Mouse (Mus musculus) right cerebral cortex, postnatal 14 days (tissue): ENCODE data around the gene Pdia6.

ENCODE experiments used
- DNase-seq: peaks from one replicate; pipeline ENCODE4 v3.0.0; 2022

Pdia6 gene

DNA sequence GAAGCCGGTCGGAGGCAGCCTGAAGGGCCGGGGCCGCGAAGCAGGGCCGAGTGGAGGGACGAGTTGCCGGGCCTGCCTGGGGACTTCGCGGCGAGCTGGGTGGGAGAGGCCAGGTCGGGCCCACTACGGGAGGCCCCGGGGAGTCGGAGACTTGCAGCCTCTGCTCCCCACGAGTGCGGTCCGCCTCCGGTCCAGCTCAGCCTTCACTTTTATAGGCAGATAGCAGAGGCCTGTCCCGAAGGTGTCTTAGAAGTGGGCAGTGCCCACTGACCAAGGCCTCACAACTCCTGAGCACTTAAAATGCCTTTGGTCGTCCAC is 287 bp downstream of the Pdia6 start:
- no peak for DNase-seq

DNA sequence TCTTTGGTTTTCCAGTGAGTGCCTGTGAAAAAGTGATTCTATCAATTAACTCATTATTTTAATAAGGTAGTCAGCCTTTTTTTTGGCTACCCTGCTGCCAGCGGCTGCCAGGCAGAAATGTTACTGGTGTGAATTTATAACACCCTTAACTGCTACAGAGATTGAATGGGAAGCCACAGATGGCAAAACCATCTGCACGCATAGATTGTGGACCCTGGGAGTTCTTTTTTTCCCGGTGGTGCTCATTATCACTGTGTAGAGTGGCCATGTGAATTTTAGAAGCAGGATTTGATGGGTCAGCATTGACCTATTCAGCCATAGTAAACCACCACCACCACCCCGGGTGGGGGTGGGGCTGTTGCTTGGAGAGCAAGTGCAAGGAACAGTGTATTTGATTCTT is 971 bp downstream of the Pdia6 start:
- no peak for DNase-seq

DNA sequence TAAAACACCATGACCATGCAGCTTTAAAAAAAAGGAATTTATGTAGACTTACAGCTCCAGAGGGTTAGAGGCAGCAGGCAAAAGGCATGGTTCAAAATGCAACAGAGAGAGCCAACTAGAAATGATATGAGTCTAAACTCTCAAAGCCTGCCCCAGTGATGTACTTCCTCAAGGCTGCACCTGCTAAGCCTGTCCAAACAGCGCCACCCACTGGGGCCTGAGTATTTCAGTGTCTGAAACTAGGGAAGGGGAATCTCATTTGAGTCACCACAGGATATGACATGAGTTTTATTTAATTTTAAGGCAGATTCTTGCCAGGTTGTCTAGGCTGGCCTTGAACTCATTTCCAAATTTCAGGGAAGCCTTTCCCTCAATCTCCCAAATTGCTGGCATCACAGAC is 4.9 kb downstream of the Pdia6 start:
- peak; percentile 73 for DNase-seq

DNA sequence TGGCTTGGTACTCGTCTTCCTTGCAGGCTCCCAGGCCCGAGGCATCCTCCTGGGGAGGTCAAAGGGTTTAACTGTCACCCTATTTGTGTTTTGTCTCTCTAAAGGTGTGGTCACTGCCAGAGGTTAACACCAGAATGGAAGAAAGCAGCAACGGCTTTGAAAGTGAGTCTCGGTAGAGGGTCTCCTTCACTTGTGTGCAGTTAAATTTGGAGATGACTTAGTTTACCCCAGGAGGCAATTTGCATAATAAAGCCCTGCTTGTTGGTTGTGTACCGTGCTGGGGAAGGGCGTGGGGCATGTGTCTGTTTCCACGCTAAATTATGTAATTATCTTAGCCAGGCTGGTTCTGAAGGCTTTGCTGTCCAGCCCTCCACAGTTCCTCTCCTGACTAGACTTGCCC is 7.5 kb downstream of the Pdia6 start:
- DNase-seq = no peak

DNA sequence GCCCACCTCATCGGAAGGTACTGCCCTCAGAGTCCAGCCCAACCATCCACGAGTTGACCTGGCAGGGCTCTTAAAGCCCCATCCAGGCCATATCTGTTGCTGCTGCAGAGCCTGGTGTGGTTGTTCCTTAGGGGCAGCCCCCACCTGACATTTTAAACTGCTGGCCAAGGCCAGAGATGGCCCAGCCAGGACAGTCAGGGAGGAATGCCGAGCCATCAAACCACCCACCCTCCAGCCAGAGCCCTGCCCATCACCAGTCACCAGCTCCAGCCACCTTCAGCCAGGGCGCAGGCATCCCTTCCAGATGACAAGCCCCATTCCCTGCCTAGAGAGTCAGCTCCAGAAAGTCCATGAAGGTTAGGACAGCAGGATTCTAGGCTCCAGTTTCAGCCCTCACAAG is 22.2 kb downstream of the Pdia6 start:
- no peak for DNase-seq

DNA sequence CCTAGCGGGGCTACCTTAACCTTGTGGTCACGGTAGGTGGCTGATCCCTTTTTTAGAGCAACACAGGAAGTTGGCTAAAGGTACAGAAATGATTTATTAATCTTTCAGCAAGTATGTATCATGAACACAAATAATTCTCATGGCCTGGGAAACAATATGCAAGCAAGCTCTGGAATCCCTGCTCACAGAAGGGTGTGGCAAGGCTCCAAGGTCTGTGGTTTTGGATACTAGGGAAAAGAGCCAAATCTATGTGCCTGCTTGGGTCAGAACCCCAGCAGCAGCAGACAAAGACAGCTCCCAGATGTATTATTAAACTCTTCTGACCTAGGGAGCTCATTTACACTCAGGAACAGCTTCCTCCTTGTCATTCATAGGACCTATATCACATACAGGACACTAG is 22.7 kb downstream of the Pdia6 start:
- no peak for DNase-seq

DNA sequence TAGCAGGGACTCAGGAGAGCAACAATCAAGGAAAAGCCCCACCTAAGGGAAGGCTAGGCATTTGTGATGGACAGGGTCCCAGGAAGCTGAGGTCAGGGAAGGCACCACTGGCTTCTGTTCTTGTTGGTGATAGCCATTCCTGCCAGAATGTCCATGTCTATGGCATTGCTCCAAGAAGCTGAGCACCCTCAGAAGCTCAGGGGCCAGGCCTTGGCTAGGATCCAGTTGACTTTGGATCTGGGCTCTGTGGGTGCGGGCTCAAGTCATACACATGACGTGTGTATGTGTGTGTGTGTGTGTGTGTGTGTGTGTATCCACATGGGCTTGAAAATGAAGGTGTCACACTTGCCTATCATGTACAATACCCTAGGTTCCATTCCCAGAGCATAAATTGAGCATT is 23.6 kb downstream of the Pdia6 start:
- no peak for DNase-seq

DNA sequence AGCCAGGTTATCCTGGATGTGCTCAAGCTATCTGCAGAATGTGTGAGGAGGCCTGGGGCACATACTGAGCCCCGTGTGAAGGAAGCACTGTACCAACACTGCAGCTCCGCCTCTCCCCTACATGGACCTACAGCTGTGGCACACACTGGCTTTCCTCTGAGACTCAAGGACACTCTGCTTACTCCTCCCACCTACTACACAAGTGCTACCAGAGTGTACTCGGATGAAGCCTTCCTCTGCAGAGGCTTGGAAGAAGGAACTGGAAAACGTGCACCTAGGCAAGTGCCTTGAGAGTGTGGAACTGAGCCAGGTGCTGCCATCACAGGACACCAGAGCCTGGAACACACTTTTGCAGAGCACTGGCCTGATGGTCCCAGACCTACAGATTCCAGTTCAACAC is 24.2 kb downstream of the Pdia6 start:
- no peak for DNase-seq

DNA sequence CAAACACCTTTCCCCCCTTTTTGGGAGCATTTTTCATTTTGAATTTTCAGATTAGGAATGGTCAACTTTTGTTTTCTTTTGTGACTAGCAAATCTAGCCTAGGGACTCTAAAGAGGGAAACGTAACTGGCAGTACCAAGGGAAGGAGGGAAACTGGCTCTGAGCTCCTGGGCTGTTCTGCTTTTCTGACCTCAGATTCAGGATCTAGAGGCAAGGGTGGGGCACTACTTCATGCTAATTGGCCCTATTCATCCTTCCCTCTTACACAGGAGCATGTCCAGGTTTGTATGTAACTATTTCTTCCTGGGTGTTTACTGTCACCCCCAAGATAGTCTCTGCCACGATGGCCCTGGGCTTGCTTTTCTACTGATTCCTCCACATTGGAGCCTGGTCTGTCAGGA is 30.6 kb downstream of the Pdia6 start:
- DNase-seq = no peak

DNA sequence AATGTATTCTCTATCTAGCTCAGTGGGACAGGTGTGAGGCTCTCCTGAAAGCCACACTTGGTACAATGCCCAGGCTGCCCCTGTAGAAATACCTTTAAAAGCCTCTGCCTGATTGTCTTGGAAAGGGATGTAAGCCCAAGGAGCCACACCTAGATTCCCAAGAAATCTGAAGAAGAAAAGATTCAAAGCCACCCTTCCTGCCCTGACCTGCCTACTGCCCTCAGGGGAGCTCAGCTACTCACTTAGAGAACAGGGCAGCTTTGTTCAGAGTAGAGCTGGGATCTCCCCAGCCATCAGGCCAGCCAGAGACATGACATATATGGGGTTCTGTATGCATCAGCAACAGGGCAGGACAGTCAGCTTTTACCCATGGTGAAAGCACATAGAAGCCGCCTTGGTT is 33.6 kb downstream of the Pdia6 start:
- no peak for DNase-seq

DNA sequence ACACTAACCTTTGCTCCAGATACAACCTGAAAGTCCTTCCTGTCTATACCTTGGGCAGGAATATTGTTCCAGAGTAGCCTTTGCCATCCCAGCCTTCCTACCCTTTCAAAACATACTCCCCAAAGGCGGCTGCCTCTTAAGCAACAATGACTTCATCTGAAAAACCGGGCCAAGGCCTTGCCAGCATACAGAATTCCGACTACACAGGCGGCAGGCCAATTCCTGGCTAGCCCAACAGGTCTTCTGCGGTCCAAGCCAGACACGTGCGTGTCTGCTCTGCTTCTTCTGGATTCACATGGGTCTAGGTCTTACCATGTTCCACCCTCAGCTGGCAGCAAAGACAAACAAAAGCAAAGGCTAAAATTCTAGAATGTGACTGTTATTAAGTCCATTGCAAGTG is 39.1 kb downstream of the Pdia6 start:
- DNase-seq = no peak

DNA sequence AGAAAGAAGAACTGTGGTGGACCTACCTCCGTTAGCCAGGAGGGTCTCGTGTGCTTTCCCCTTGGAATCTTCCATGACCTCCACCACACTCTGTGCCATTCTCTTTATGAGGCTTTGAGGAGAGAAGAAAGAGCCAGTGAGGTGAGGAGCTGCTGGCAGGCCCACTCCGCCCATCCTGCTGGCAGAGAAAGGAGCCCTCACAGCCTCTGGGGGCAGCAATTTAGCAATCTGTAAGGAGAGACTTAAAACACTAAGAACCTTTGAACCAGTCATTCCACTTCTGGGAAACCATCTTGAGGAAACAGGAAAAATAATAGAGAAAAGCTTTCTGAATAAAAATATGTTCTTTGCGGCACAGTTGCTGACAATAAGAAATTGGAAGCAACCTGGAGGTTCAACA is 41.9 kb downstream of the Pdia6 start:
- no peak for DNase-seq

DNA sequence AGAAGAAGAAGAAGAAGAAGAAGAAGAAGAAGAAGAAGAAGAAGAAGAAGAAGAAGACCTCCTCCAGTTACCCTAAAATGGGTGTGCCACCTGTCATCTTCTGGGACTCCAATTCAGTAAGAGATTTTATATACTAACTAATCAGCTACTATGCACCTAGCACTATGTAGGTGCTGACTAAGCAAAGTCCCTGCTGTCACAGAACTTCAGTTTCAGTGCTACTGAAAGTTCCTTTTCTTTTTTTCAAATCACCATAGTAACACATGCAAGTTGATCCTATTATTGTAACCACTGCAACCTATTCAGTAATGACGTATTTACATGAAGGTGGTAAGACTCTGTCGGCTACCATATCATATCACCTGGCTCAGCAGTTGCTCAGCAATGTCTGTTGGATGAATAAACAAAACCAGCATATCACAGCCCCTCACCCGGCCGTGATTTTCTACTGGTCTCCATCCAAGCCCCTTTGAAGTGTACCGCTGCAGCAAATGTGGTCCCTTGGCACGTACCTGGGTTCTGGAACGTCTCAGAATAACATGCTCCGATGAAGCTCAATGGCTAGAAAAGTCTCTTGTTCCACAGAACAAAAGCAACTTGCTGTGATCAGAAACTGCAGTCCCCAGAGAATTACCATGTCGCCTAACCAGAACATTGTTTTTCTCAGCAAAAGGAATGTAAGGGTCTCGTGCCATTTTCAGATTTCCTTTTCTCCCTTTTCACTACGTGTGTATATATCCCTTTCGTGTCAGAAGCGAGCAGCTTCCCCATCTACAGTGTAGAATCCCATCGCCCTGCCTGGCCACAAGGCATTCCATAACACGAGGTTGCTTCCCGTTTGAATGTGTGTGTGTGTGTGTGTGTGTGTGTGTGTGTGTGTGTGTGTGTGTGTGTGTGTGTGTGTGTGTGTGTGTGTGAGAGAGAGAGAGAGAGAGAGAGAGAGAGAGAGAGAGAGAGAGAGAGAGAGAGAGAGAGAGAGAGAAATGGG is 44.8 kb downstream of the Pdia6 start:
- no peak for DNase-seq

DNA sequence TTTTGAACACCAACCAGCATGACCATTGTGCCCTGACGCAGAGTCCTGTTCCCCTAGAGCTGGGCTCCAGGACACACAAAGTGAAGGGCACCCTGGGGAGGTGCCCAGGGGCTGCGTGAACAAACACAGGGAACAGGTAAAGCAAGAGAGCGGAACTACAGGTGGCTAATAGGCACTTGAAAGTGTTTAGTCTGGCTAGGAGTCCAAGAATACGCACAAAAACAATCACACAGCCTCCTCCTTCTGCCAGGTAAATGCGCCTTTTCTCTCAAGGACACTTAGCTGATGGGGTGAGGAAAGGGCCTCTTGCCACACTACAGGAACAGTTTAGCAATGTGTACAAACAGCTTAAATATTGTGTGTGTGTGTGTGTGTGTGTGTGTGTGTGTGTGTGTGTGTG is 49.8 kb downstream of the Pdia6 start:
- DNase-seq = no peak

DNA sequence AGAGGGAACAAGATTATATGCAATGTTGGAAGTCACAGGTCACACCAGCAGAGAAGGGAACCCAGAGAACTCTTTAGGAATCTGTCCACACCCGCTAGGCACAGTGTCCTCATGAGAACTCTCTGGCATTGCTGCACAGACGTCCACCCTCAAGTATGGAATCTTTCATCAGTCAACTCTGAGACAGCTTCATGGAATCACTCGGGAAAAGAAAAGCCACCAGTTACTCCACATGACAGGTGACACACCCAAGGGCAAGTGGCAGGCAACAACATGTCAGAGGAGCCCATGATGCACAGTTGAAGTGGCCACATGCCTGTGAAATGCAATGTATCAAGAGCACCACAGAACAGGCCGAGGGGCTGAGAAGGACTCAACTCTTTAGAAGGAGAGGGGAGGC is 51.6 kb downstream of the Pdia6 start:
- DNase-seq = no peak

DNA sequence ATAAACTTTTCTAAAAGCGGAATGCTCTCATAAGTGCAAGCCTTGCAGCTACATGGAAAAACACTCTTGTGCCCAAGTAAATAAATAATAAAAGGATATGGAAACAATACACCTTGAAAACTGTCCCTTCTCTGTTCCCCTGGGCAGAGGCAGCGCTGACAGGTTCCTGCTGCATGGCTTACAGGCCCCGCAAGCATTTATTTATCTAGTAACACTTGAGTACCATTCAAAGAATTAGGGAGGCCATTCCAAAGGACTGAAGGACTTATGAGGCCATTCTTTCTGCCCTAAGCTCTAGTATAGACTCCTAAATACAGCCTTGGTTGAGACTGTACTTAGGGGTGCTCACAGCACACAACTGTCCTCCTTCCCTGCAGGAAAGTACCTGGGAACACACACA is 52.1 kb downstream of the Pdia6 start:
- no peak for DNase-seq

DNA sequence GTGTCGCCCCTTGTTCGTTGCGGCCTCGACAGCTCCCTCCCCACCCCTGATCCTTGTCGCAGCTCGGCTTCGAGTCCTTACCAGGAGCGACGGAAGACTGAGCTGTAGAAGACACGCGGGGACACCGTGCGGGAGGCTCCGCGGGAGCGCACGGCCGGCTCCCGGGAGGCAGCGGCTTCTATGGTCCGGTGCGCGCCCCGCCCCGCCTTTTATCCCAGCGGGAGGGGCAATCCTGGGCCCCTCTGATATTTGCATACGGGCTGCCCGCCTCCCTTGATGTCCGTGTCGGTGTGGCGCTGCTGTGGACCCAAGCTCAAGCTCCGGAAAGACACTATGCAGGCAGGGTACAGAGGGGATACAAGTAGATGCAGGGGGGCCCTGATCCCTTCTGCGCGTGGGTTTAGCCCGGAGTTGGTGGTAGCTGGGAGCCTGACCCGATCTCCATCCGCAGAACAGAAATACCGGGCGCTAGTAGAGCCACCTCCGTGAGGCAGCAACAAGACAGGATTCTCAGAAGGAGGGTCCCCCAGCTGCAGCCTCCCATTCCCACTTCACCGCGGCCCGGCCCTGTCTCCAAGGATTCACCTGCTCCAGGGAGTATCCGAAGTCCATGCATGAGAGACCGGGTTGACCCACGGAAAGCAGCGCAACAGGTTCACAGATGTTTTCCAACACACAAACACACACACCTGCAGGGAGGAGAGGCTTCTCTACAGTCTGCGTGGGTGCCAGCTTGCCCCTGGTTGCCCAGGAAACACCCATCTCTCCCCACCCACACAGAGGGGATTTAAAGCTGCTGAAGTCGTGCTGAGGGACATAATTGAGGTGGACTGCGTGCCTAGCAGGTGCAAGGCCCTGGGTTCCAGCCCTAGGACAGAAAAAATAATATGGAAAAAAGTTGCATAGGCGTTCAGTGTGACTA is 58.5 kb downstream of the Pdia6 start:
- peak; percentile 24 for DNase-seq

DNA sequence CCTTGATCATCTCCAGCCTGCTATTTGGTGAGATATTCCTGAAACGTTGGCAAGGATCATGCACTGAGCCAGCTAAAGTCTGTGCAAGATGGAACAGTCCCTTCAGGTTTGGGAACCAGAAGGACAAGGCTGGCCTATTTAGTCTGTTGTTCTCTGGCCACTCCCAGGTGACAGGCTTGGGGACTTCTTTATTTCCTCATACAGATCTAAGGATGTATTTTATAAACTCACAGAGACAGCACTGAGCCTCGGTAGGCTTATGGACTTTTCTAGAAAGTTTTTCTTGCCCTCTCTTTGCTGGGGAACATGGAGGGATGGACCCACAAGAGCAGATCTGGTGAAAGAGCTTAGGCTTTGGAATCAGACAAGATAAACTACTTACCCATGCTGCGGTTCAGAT is 62.9 kb downstream of the Pdia6 start, which contains the start of gene Atp6v1c2:
TSS of gene Atp6v1c2 (minus strand) at position 101 of the 400 bp plus-strand sequence.
- no peak for DNase-seq

DNA sequence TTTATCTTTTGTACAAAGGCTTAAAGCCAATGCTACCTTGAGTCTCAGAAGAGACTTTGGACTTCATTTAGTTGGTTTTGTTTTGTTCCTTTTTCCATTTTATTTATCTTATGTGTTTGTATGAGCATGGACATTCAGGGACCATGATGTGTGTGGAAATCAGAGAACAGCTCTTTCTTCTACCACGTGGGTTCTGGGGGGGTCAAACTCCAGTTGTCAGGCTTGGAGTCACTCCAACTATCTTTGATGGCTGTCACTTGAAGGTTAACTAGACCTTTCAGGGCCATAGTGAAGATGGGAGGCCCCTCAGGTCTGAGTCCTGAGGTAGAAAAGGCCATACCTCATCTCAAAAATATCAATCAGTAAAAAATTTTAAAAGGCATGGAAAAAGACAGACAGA is 67.1 kb downstream of the Pdia6 start:
- DNase-seq = no peak
